Mouse (Mus musculus) midbrain, embryonic 14.5 days (tissue): ENCODE measurements around the gene Kcng3. TPM values are rescaled to one million over a fixed set of nuclear protein-coding genes. Genes with fewer than 3 reads are reported as not detected.

ENCODE experiments used
- ATAC-seq: fragments of 200-750 bp; cut with Nextera tagmentation; 2 replicates; pipeline ENCODE4 v1.8.0; 2017; ENCODE audit warnings: moderate number of reproducible peaks, moderate library complexity; ENCODE audit not compliant: low FRiP score, low TSS enrichment
- DNase-seq: peaks from one replicate; pipeline ENCODE4 v3.0.0-alpha.2; 2015
- H3K27ac ChIP-seq: fragments of 300-500 bp; sonication (generic); replicated peaks from 2 replicates; pipeline ENCODE4 v1.5.1; 2014; ENCODE audit warnings: mild to moderate bottlenecking, low read depth, low read length, moderate library complexity
- H3K27me3 ChIP-seq: fragments of 300-500 bp; sonication (generic); 2 replicates; pipeline ENCODE4 v1.6.1; 2014; ENCODE audit warnings: low read length, control low read depth, mixed read lengths; ENCODE audit not compliant: control insufficient read depth, insufficient read depth
- H3K36me3 ChIP-seq: fragments of 300-500 bp; sonication (generic); 2 replicates; pipeline ENCODE4 v1.6.1; 2014; ENCODE audit warnings: low read length, control low read depth; ENCODE audit not compliant: control insufficient read depth, insufficient read depth
- H3K4me1 ChIP-seq: fragments of 300-500 bp; sonication (generic); 2 replicates; pipeline ENCODE4 v1.6.1; 2014; ENCODE audit warnings: mild to moderate bottlenecking, antibody characterized with exemption, low read length, control low read depth; ENCODE audit not compliant: control insufficient read depth, insufficient read depth
- H3K4me2 ChIP-seq: fragments of 300-500 bp; sonication (generic); 2 replicates; pipeline ENCODE4 v1.6.1; 2014; ENCODE audit warnings: mild to moderate bottlenecking, low read length, moderate library complexity
- H3K4me3 ChIP-seq: fragments of 300-500 bp; sonication (generic); replicated peaks from 2 replicates; pipeline ENCODE4 v1.5.1; 2014; ENCODE audit warnings: low read depth, low read length
- H3K9ac ChIP-seq: fragments of 300-500 bp; sonication (generic); replicated peaks from 2 replicates; pipeline ENCODE4 v1.6.1; 2014; ENCODE audit warnings: mild to moderate bottlenecking, low read length, moderate library complexity
- H3K9me3 ChIP-seq: fragments of 300-500 bp; sonication (generic); 2 replicates; pipeline ENCODE4 v1.6.1; 2016; ENCODE audit warnings: low read length, control low read depth, mixed read lengths; ENCODE audit not compliant: control insufficient read depth
- WGBS: fragments of 180-500 bp; shearing (Covaris S2); extraction: QIAGEN DNeasy Blood & Tissue Kit; methylation state at CpG from one replicate; pipeline ENCODE4 v1.1.7; 2014; 5-methylcytosine and 5-hydroxymethylcytosine counted together
- polyA plus RNA-seq: library from polyadenylated mRNA; unstranded; fragments of >200 nt; fragmentation: Nextera tagmentation; extraction: Ambion mirVana; gene quantifications from 2 replicates; pipeline ENCODE4 v1.2.1, GENCODE M21; 2014

The Kcng3 gene
- polyA plus RNA-seq, 1 experiment from 2014 or later, result not detected

- Histone ChIP-seq H3K27ac (no peak overlapping the region), H3K9ac (no peak overlapping the region), H3K27me3 (no peaks in the 10 kb centered on the region), H3K4me2 (no peak overlapping the region), H3K4me1 (no peaks in the 10 kb centered on the region), H3K36me3 (no peaks in the 10 kb centered on the region), H3K9me3 (no peaks in the 10 kb centered on the region), H3K4me3 (no peak overlapping the region)
- DNase-seq (no peak), ATAC-seq (no peak)
- 69% methylated on average over 4 of the region's 4 CpGs for WGBS
Measured at GRCm38 (mm10) chr17:83572366-83572765, 59.3 kb downstream of the Kcng3 start.

- H3K27ac ChIP-seq, result no peak overlapping the region
- H3K9me3 ChIP-seq, result no peaks in the 10 kb centered on the region
- H3K4me2 ChIP-seq, result no peak overlapping the region
- H3K36me3 ChIP-seq, result no peaks in the 10 kb centered on the region
- no peak overlapping the region for H3K9ac ChIP-seq
- no peaks in the 10 kb centered on the region for H3K4me1 ChIP-seq
- ATAC-seq (no peak), DNase-seq (no peak)
- no peaks in the 10 kb centered on the region for H3K27me3 ChIP-seq
- WGBS, result 22% methylated on average over 8 of the region's 8 CpGs
- H3K4me3 ChIP-seq, result no peak overlapping the region
Measured at GRCm38 (mm10) chr17:83567375-83567774, 64.3 kb downstream of the Kcng3 start.

GRCm38 (mm10) chr17:83565506-83565905, 66.2 kb downstream of the Kcng3 start:
- Histone ChIP-seq H3K4me1 (no peaks in the 10 kb centered on the region), H3K4me3 (no peak overlapping the region), H3K4me2 (no peak overlapping the region), H3K27me3 (no peaks in the 10 kb centered on the region), H3K9ac (no peak overlapping the region), H3K36me3 (no peaks in the 10 kb centered on the region), H3K27ac (no peak overlapping the region), H3K9me3 (no peaks in the 10 kb centered on the region)
- ATAC-seq (peak; percentile 64; the same call in 1 of the 2 replicates), DNase-seq (peak; percentile 34)
- 59% methylated on average over 4 of the region's 4 CpGs for WGBS

GRCm38 (mm10) chr17:83564119-83564820, 67.4 kb downstream of the Kcng3 start:
- DNase-seq (no peak), ATAC-seq (no peak)
- Histone ChIP-seq H3K27me3 (no peaks in the 10 kb centered on the region), H3K9ac (no peak overlapping the region), H3K9me3 (no peaks in the 10 kb centered on the region), H3K4me1 (no peaks in the 10 kb centered on the region), H3K4me2 (no peak overlapping the region), H3K27ac (no peak overlapping the region), H3K36me3 (no peaks in the 10 kb centered on the region), H3K4me3 (no peak overlapping the region)
- 67% methylated on average over 12 of the region's 12 CpGs for WGBS

DNA sequence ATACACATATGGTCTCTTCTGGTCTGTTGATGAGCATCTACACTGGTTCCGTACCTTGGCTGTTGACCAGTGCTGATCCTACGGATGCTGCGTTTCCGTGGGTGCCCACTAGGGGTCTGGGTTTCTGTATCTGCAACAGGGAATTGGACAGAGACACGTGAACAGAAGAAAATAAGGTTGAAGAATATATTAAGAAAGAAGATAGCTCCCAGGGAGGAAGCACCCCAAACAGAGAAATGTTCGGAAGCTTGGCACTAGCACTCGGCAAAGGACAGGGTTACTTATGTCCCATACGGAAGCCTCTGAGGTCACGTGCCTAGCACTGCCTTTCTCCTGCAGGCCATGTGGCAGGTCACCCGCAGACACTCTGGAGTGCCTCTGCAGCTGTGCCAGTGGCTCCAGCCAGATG, 68.0 kb downstream of the Kcng3 start:
- Histone ChIP-seq H3K9ac (no peak overlapping the region), H3K36me3 (no peaks in the 10 kb centered on the region), H3K9me3 (no peaks in the 10 kb centered on the region), H3K4me3 (no peak overlapping the region), H3K27me3 (no peaks in the 10 kb centered on the region), H3K27ac (no peak overlapping the region), H3K4me1 (no peaks in the 10 kb centered on the region), H3K4me2 (no peak overlapping the region)
- 52% methylated on average over 10 of the region's 10 CpGs for WGBS
- ATAC-seq (no peak), DNase-seq (peak; percentile 51)

GRCm38 (mm10) chr17:83562153-83563010, 69.3 kb downstream of the Kcng3 start:
- WGBS, result 86% methylated on average over 5 of the region's 5 CpGs
- ATAC-seq (no peak), DNase-seq (no peak)
- no peak overlapping the region for H3K4me3 ChIP-seq
- no peaks in the 10 kb centered on the region for H3K36me3 ChIP-seq
- no peak overlapping the region for H3K4me2 ChIP-seq
- no peaks in the 10 kb centered on the region for H3K9me3 ChIP-seq
- no peaks in the 10 kb centered on the region for H3K4me1 ChIP-seq
- H3K27me3 ChIP-seq, result no peaks in the 10 kb centered on the region
- no peak overlapping the region for H3K9ac ChIP-seq
- no peak overlapping the region for H3K27ac ChIP-seq

GRCm38 (mm10) chr17:83559081-83559480, 72.6 kb downstream of the Kcng3 start:
- H3K36me3 ChIP-seq, result no peaks in the 10 kb centered on the region
- no peak overlapping the region for H3K4me3 ChIP-seq
- no peak overlapping the region for H3K4me2 ChIP-seq
- H3K27ac ChIP-seq, result no peak overlapping the region
- H3K9ac ChIP-seq, result no peak overlapping the region
- DNase-seq, result no peak
- H3K27me3 ChIP-seq, result no peaks in the 10 kb centered on the region
- no peaks in the 10 kb centered on the region for H3K9me3 ChIP-seq
- WGBS, result 55% methylated on average over 8 of the region's 8 CpGs
- no peaks in the 10 kb centered on the region for H3K4me1 ChIP-seq
- no peak for ATAC-seq

GRCm38 (mm10) chr17:83555836-83556235, 75.9 kb downstream of the Kcng3 start:
- WGBS, result 95% methylated on average over 11 of the region's 11 CpGs
- Histone ChIP-seq H3K4me1 (no peaks in the 10 kb centered on the region), H3K4me2 (no peak overlapping the region), H3K36me3 (no peaks in the 10 kb centered on the region), H3K27ac (no peak overlapping the region), H3K9ac (no peak overlapping the region), H3K4me3 (no peak overlapping the region), H3K9me3 (no peaks in the 10 kb centered on the region), H3K27me3 (no peaks in the 10 kb centered on the region)
- ATAC-seq (no peak), DNase-seq (no peak)

- no peaks in the 10 kb centered on the region for H3K9me3 ChIP-seq
- WGBS, result 88% methylated on average over 7 of the region's 7 CpGs
- H3K36me3 ChIP-seq, result no peaks in the 10 kb centered on the region
- no peak overlapping the region for H3K4me3 ChIP-seq
- no peaks in the 10 kb centered on the region for H3K4me1 ChIP-seq
- no peak for DNase-seq
- H3K27me3 ChIP-seq, result no peaks in the 10 kb centered on the region
- H3K9ac ChIP-seq, result no peak overlapping the region
- no peak overlapping the region for H3K4me2 ChIP-seq
- ATAC-seq, result no peak
- no peak overlapping the region for H3K27ac ChIP-seq
Measured at GRCm38 (mm10) chr17:83554997-83555396, 76.7 kb downstream of the Kcng3 start.
